Mouse (Mus musculus): ENCODE results near the gene Magohb. TPM values are rescaled to one million over a fixed set of nuclear protein-coding genes. Genes with fewer than 3 reads are reported as not detected.

The Magohb gene
- total RNA-seq, 2 experiments from 2014 or later, result 7.4 to 7.7 TPM

DNA sequence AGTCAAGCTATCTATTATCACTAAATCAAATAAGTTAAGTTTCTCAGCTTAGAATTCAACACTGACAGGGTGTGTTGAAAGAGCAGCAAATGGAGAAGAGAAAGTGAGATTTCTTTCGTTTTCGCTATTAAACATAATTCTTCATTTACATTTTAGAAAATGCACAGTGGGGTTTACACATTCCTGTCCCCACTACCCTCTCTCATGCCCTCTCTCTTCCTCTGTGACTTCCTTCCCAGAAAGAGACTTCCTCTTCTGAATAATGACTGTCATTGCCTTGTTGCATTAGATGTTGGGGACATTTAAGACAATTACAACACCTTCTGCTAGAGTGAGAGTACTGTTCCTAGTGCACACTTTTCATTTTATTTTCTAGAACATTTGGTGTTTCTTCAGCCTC, 23.4 kb downstream of the Magohb start:
- no peak for DNase-seq (ENCODE audit: low spot score)
- intact Hi-C loops (cut with DNase I), result no loop called here

DNA sequence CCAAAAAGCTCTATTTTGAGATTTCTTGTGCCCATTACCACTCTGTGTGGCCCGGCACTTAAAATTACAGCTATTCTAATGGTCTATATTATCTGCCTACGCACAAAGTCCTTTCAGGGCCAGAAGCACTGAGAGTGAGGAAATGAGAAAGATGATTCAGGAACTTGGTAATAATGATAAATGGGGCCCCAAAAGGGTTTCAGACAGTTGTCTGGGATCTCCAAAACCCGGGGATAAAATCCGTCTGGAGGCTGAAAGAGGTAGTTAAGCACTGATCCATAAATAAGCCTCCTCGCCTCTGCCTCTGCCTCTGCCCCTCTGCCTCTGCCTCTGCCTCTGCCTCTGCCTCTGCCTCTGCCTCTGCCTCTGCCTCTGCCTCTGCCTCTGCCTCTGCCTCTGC, 28.9 kb downstream of the Magohb start:
- intact Hi-C loops (cut with DNase I), result no loop called here
- no peak for DNase-seq (ENCODE audit: low spot score)

DNA sequence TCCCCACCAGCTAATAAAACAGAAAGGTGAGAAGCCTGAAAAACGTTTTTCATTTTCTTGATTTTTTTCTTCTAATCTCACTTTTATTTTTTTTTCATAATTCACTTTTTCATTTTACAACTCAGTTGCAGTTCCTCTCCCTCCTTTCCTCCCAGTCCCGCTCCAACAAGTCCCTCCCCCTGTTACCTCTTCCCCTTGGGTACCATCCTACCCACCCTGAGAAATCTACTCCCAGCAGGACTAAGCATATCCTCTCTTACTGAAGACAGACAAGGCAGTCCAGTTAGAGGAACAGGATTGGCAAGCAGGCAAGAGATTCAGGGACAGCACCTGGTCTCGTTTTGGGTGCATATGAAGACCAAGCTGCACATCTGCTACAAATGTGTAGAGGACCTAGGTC, 30.3 kb downstream of the Magohb start:
- intact Hi-C loops (cut with DNase I), result no loop called here
- DNase-seq (ENCODE audit: low spot score), result no peak

DNA sequence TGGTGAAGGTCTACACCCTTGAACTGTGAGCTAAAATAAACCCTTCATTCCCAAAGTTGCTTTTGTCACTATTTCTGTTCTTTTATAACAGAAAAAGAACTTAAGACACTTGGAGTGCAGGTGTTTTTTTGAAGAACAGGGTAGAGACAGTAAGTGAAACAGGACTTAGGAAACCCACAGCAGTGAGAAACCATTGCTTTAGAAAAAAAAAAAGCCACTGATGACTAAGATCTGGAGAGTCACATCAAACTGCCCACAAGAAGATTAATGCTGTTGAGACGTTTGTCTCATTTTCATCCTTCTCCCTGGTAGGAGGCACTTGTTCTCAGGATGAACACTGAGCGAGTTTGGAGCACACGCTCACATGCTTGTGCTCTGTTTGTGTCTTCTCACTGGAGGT, 31.0 kb downstream of the Magohb start:
- no peak for DNase-seq (ENCODE audit: low spot score)
- intact Hi-C loops (cut with DNase I), result no loop called here

DNA sequence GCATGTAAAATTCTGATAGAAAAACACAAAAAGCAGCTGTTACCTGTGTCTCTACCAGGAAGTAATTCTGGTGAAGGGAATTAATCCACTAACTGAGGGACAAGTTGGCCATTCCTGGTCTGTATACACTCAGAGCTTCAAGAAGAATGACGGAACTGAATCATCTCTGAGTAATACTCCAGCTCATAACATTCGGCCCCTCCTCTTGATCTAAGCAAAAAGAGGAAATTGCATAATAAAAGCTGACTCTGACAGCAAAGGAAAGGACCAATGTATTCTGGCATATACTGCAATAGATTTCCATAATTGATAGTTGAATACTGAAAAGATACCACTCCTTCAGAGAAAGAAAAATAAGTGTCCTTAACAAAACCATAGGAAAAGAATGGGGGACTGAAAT, 45.8 kb downstream of the Magohb start, which contains the start of gene Klra2:
Gene Klra2, minus strand, starts transcription at position 157 of the 400 bp plus-strand sequence.
- intact Hi-C loops (cut with DNase I), result no loop called here
- DNase-seq (ENCODE audit: low spot score), result no peak

DNA sequence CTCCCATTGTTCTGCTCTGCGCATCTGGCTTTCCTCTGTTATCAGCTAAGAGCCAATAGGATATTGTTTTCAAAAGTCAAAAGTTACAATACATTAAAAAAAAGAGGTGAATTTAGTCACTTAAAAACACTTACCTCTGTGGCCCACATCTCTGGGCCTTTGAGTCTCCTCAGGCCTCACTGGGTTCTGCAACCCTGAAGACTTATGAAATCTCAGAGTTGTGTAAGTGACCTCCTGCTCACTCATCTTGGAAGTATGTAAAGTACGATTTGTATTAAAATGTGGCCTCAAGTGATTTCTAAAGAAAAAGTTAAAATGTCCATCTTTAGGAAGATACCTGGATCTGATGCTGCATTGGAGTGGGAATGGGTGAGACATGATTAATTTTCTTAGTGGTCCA, 48.0 kb downstream of the Magohb start:
- DNase-seq (ENCODE audit: low spot score), result no peak
- intact Hi-C loops (cut with DNase I), result no loop called here

Other genes with a start within 250 kb of the Magohb start
- under 1 TPM in 1 of 2 experiments, not detected in 1; 0.17 TPM for gene Klra2, start 45.9 kb downstream of the Magohb start, total RNA-seq (2021)
- gene Styk1, start 60.4 kb upstream of the Magohb start, total RNA-seq (2021), result under 1 TPM; 0.17 to 0.23 TPM
- gene Ybx3, start 95.2 kb upstream of the Magohb start, total RNA-seq (2021), result 100 to 1,000 TPM; 239 to 249 TPM
- not detected for gene 5430401F13Rik, start 193.2 kb upstream of the Magohb start, total RNA-seq (2021)
- gene Gm6619, start 193.2 kb upstream of the Magohb start, total RNA-seq (2021), result not detected